Mouse (Mus musculus) retina, adult 2 months (tissue): Measurements from ENCODE around the gene Zswim1.
"Not testable (repeated sequence)": the region's sequence is repeated elsewhere in the genome, so short reads cannot be mapped to it uniquely, and the experiment has no call there.

Source experiments
- DNase-seq: peaks from one replicate; pipeline ENCODE4 v3.0.0-alpha.2; 2012; ENCODE audit warnings: low read depth, low spot score

Gene Zswim1

DNA sequence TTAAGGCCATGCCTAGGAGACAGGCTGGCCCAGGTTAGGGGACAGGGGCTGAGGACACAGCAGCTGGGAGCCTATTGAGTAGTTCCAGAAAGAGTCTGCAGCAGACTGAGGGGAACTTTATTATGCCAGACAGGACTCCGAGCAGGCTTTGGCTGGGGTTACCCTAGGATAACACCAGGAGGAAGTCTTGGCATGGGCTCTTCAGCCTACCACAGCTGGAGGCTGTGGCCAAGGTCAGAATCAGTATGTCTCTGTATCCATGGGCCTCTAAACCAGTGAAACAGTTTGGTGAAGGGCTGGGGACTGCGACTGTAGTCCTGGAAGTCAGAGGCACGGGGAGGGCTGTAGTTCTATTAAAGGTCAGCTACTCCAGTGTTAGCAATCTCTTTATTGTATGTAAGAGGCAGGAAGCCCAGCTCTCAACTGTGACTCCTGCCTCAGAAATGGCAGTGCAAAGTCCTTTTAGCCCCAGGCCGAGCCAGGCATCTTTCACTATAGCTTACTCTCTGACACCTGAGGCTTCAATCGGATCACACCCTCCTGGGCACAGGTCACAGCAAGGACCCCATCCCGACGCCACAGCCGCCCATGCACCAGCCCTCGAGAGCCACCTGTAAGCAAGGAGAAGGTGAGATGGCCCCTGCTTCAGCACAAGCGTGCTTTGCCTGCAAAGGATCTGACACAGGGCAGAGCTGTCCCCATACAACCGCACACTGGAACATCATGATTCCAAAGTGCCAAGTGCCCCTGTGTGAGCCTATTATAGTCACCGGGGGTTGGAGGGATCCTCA lies 29.9 kb upstream of the Zswim1 start:
- DNase-seq, result no peak

DNA sequence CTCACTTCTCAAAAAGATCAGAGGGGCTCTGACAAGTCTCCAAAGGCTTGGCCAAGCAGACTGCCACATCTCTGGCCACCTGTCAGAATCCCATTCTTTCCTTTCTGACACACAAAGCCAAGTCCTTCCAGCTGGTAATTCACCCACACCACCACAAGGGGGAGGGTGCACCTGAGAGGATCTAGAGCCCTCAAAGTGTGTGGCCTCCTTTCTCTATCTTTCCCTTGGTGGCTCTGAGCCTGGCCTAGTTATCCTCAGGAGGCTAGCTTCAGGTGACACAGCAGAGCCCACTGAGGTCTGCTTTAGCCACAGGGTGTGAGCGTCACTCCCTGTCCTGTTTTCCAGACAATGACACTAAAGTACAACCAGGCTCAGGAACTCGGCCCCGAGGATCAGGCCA lies 29.2 kb upstream of the Zswim1 start:
- no peak for DNase-seq

DNA sequence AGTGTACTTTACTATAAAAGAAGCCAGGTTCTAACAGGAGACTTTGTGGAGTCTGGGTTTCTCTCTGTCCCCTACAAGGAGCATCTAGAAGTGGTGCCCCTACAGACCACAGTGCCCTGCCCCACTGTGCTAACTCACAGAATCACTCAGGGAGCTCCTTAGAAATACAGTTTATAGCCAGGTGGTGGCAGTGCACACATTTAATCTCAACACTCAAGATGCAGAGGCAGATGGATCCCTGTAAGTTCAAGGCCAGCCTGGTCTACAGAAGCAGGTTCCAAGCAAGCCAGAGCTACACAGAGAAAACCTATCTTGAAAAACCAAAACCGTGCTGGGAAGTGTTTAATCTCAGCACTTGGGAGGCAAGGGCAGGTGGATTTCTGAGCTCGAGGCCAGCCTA lies 28.7 kb upstream of the Zswim1 start:
- DNase-seq, result no peak

DNA sequence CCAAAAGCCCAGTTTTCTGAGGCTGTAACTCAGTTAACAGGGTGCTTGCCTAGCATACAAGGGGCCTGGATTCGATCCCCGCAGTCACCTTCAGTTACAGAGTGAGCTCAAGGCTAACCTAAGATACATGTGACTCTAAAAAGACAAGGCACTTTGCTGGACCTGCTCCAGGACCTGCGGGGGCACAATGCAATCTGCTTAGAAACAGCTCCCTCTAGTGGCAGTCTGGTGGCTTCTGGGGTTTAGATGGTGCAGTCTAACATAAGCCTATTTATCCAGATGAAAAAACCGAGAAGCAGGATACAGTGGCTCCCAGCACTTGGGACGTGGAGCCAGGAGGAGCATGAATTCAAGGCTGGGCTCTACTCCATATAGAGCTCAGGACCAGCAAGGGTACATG lies 28.2 kb upstream of the Zswim1 start:
- peak; percentile 79 for DNase-seq

DNA sequence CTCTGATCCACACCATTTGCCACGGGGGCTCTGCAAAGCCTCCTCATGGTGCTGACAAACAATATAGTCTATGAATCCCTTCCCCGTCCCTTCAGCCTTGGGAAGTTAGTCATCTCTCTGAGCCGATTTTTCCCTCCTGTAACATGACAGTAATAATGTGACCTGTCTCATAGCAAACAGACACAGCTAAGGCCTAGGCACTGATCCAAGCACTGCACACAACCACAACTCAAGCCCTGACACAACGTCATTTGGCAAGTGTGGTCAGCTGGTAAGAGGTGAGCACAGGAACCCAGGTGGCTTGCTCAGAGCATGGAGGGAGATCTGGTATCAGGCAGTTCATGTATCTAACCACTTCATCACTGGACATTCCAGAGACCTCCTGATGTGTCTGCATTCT lies 26.6 kb upstream of the Zswim1 start:
- DNase-seq, result no peak

DNA sequence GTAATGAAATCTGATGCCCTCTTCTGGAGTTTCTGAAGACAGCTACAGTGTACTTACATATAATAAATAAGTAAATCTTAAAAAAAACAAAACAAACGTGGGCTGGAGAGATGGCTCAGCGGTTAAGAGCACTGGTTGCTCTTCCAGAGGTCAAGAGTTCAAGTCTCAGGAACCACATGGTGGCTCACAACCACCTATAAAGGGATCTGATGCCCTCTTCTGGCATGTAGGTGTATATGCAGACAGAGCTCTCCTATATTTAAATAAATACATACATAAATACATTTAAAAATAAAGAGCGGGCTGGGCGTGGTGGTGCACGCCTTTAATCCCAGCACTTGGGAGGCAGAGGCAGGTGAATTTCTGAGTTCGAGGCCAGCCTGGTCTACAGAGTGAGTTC lies 23.9 kb upstream of the Zswim1 start:
- DNase-seq, result not testable (repeated sequence)

DNA sequence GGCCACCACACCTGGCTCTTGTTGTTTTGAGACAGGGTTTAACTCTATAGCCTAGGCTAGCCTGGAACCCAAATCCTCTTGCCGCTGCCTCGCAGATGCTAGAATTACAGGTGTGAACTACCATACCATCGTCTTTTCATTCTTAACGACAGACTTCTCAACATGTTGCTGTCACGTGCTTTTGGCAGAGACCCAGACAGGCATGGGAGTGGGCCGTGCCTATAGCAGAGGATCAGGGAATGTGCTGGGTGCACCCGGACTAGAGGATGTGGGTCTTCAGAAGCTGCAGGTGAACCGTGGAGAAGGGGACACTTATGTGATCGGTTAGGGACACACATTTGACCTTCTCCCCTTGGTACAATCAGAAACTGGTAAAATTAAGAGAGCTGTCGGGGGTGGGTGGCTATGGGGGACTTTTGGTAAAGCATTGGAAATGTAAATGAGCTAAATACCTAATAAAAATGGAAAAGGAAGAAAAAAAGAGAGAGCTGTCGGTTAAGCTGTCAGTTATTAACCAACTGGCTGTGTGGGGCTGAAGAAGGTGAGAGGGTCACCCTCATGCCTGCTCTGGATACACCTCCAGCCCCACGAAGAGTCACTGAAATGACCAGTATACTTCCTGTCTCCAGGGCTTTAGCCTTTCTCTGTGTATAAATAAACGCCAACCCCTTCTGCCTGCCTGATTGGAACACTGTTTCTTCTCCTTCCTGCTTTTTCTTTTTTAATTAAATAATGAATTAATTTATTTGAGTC lies 22.1 kb upstream of the Zswim1 start:
- DNase-seq, result no peak

DNA sequence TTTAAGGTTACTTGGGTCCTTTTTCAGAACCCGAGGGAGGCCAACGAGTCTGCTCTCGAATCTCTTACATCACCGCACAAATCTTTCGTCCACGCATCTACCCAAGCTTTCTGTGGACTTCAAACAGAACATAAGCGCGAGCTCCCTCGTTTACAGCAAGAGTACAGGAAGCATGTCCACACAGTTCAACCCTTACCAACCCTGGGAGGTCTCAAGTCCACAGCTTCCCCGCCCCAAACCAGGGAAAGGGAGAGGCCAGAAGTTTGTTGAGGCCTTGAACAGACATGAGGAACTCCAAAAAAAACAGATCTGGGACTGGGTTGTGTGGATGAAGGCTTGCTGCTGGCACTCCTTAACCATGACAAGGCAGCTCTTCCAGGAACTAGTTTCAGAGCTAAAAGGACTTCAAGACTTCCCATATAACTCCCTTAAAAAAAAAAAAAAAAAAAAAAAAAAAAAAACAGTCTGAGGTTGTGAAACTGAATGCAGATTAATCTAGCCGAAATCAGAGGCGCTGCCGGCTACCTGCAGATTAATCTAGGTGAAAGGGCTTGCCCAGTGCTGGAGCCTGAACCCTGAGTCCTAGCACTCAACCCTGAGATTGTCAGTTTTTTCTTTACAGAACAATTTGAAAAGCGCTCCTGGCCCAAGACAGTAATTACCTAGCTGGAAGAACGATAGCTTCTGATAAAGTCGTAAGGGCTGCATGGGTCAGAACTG lies 19.1 kb upstream of the Zswim1 start:
- no peak for DNase-seq

DNA sequence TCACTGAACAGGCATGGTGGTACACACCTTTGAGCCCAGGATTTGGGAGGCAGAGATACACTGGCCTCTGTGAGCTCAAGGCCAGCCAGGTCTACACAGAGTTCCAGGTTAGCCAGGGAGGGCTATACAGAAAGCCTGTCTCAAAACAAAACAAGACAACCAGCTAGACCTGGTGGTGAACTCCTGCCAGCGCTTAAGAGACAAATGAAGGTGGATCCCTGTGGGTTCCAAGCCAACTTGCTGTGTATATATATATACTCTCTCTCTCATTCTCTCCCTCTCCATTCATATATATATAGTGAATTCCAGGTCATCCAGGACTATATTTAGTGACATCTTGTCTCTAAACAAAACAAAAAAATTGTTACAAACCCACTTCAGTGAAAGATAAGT lies 18.6 kb upstream of the Zswim1 start:
- DNase-seq, result no peak

DNA sequence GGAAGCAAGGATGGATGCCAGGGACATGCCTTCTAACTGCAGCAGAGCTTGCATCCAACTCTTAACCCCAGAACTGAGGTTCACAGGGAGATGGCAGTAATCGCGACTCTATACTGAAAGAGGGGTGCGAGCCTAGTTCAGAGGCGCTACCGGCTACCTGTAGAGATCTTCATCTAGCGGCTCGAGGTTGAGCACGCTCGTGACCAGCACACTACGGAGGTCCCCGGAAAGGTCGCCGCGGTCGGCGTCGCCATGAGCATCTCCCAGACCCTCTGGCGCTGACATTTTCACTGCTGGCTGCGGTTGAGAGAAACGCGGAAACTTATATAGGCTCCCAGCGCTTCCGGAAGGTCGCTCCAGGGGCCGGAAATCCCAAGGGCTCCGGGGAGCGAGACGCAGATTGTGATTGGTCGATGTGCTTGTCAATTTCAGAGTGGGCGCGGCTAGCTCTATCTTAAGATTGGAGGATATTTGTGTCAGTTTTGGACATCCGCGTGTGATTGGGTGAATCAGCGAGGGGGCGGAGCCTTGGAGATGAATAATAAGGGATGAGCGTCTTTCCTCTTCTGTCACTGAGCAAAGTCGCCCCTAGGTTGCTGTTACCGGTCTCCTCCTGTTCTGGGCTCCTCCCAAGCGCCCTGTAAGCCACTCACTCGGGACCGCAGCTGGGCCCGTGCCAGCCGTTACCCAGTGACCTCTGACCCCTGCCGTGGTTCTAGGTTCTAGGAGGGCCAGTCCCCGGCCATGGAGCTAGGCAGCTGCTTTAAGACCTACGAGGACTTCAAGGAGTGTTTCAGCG lies 17.8 kb upstream of the Zswim1 start, which contains the start of the genes Acot8 and Zswim3:
Acot8 (minus strand) TSS at position 350 of the 799 bp plus-strand sequence.
Zswim3 (plus strand) TSS at position 566 of the 799 bp plus-strand sequence.
- DNase-seq, result peak; percentile 99

DNA sequence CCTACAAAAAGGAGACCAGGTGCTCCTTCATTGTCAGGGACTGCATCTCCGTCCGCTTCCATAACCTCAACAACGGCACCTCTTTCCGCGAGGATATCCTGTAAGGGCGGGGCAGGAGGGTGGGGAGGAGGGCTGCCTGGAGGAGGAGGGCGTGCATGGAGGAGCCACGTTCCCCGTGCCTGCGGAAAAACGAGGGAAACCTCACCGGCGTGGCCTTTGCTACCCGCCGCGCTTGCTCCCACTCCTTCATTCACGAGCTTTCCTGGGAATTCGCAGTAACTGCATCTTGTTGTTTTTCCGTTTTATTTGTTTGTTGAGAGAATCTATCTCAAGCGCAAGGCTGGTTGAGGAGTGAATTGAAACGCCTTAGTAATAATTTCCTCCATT lies 17.2 kb upstream of the Zswim1 start:
- no peak for DNase-seq

DNA sequence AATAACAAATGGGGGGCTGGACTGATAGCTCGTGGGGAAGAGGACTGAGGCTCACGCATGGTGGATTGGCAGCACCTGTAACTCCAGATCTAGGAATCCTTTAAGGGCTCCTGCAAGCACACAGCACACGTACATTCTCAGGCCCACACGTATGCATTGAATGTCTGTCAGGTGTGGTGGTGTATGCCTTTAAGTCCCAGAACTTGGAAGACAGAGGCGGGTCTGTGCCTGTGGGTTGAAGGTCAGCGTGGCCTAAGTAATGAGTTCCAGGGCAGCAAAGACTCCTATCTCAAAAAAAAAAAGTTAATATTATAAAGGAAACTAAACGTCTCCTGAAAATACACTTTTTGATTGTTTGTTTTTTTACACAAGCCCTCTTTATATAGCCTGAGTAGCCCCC lies 15.9 kb upstream of the Zswim1 start:
- DNase-seq, result no peak

DNA sequence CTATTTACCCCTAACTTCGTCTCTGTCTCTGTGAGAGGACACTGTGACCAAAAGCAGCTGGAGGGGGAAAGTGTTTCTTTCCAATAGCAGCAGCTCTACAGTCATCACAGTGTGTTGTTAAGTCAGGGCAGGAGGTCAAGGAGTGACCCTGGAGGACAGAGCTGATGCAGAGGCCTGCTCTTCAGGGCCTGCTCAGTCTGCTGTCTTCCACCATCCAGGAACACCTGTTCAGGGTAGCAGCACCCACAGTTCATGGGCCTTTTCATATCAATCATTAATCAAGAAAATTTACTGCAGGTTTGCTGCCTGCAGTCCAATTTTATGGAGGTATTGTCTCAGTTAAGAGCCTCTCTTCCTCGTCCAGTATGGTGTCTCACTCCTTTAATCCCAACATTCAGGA lies 8.9 kb upstream of the Zswim1 start:
- no peak for DNase-seq

DNA sequence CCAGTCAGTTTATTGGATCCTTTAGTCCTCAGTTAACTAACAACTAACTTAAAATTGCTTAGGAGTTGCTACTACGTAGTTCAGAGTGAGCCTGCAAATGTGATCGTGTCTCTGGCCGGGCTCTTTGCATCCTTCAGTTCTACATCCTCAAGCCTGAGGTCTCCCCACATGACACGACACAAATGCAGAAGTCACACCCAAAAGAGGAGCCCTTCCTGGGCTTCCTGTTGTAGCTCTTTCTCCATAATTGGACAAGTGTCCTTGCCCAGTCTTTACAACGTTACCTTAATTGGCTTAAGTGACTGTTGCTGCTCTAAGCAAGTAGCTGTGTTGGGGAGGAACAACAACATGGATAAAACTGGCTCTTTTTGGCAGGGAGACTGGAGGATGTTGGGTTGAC lies 7.1 kb upstream of the Zswim1 start:
- no peak for DNase-seq

DNA sequence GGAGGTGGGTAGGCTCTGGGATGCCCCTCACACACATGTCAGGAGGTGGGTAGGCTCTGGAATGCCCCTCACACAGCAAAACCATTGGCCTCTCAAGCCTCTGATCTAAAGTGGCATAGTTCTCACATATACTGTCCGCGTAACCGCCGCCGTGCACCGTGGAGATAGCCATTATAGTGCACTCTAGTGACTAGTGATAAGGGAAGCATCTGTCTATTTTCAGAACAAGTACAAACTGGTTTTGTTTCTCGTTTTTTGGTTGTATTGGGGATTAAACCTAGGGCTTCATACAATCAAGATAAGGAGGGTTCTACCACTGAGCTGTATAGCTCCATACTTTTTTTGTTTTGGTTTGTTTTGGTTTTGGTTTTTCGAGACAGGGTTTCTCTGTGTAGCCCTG lies 6.7 kb upstream of the Zswim1 start:
- DNase-seq, result no peak

DNA sequence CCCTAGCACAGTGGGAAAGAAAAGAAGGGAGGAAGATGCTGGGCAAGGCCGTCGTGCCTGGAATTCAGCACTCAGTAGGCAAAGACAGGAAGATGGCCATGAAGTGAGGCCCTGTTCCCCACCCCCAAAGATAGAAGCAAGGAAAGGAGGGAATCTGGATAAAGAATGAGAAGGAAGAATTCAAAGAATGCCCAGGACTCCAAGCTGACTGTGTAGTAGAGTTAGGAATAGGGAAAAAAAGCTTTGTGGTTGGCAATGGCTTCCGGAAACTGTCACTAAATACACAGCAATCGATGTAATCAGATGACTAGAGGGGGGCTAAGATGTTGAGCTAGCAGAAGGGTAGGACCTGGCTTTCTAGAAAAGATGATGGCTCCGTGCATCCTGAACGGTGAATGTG lies 5.3 kb upstream of the Zswim1 start:
- DNase-seq, result no peak

DNA sequence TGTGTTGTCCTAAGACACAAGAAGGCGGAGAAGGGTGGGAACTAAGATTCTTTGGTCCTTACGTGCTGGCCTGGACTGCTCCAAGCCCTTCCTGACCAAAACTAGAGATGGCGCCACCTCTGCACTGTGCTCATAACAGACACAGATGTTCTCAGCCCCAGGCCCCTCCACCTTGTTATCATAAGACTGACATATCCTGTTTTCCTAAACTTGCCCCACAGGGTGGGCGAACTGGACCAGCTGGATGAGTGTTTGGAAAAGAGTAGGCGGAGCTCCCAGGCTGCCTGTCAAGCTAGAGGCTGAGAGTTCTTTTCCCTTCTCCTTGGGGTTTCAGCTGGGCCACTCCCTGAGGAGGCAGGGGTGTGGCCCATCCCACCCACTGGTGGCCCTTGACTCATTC lies 4.8 kb upstream of the Zswim1 start:
- no peak for DNase-seq

DNA sequence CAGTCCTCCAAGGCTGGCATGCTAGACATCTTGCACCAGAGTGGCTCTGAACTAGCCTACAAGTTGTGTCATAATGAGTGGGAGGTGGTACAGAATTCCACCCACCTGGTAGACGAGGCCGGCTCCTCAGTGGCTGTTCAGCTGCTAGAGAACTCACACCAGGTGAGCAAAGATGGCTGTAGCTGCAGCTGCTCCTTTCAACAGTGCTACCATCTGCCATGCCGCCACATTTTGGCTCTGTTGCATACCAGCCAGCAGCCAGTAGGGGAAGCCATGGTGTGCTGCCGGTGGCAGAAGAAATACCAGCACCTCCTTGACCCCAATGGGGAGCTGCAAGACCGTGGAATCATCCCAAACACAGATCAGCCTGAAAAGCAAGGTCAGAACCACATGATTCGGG lies 1.4 kb upstream of the Zswim1 start:
- no peak for DNase-seq

DNA sequence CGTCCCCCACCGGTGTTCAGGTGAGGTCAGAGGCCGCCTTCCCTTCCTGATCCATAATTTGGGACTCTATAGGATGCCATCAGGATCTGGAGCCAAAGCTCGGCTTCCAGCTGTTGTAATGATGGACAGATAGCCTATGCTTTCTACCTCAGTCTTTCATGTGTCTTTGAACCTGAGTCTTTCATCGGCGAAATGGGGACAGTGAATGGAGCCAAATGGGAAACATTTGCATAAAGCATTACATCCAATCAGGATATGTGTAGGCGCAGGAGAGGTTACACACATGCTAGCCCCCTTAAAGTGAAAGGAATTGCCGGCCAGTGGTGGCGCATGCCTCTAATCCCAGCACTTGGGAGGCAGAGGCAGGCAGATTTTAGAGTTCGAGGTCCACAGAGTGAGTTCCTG lies 697 bp downstream of the Zswim1 start:
- no peak for DNase-seq

DNA sequence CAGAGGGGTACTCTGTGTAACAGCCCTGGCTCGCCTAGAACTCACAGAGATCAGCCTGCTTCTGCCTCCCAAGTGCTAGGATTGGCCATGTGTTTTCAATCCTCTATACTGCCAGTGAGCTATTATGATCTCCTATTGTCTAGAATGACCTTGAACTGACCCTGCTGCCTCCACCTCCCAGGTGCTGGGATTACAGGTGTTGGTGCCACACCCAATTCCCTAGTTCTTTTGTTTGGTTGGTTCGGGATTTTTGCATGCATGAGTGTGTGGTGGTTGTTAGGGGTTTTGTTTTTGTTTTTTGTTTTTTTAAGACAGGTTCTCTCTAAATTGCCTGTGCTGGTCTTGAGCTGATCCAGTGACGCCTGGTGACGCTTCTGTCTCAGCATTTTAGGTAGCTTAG lies 1.5 kb downstream of the Zswim1 start:
- DNase-seq, result no peak

DNA sequence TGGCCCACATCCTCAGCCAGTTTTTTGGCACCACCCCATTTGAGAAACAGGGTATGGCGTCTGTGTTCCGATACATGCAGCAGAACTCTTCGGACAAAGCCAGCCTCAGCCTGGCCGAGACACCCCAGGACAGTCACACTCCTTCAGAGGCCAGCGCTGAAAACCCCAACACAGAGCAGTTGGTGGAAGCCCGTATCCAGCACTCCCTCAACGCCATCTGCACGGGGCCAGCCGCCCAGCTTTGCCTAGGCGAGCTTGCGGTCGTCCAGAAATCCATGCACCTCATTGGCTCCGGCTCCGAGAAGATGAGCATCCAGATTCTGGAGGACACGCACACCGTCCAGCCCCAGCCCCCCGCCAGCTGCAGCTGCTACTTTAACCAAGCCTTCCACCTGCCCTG lies 3.0 kb downstream of the Zswim1 start:
- no peak for DNase-seq
